Mouse (Mus musculus) stomach, postnatal 0 days (tissue): ENCODE results near the gene Cd37. TPM values are rescaled to one million over a fixed set of nuclear protein-coding genes. Genes with fewer than 3 reads are reported as not detected.

ENCODE experiments used
- ATAC-seq: fragments of 200-750 bp; cut with Nextera tagmentation; 2 replicates; pipeline ENCODE4 v1.8.0; 2017; ENCODE audit not compliant: low FRiP score, low TSS enrichment
- DNase-seq: peaks from one replicate; pipeline ENCODE4 v3.0.0-alpha.2; 2016; ENCODE audit warnings: low spot score
- H3K27ac ChIP-seq: fragments of 300-500 bp; sonication (generic); replicated peaks from 2 replicates; pipeline ENCODE4 v1.5.1; 2014; ENCODE audit warnings: mild to moderate bottlenecking, control low read depth
- H3K27me3 ChIP-seq: fragments of 300-500 bp; sonication (generic); 2 replicates; pipeline ENCODE4 v1.6.1; 2014; ENCODE audit warnings: low read length; ENCODE audit not compliant: control insufficient read depth, insufficient read depth
- H3K36me3 ChIP-seq: fragments of 300-500 bp; sonication (generic); 2 replicates; pipeline ENCODE4 v1.6.1; 2014; ENCODE audit warnings: low read length, mixed read lengths; ENCODE audit not compliant: control insufficient read depth, insufficient read depth
- H3K4me1 ChIP-seq: fragments of 300-500 bp; sonication (generic); replicated peaks from 2 replicates; pipeline ENCODE4 v1.6.1; 2014; ENCODE audit warnings: antibody characterized with exemption; ENCODE audit not compliant: control insufficient read depth, insufficient read depth
- H3K4me2 ChIP-seq: fragments of 300-500 bp; sonication (generic); replicated peaks from 2 replicates; pipeline ENCODE4 v1.6.1; 2014; ENCODE audit warnings: low read depth, mild to moderate bottlenecking, control low read depth, moderate library complexity
- H3K4me3 ChIP-seq: fragments of 300-500 bp; sonication (generic); 2 replicates; pipeline ENCODE4 v1.5.1; 2014; ENCODE audit warnings: low read depth, low read length, control low read depth
- H3K9ac ChIP-seq: fragments of 300-500 bp; sonication (generic); 2 replicates; pipeline ENCODE4 v1.6.1; 2014; ENCODE audit warnings: mild to moderate bottlenecking, low read length, control low read depth, mixed read lengths
- H3K9me3 ChIP-seq: fragments of 300-500 bp; sonication (generic); 2 replicates; pipeline ENCODE4 v1.6.1; 2016; ENCODE audit warnings: low read length; ENCODE audit not compliant: control insufficient read depth
- CTCF ChIP-seq: IDR thresholded peaks from 2 replicates; pipeline ENCODE4 v1.5.1; 2016; ENCODE audit warnings: antibody characterized with exemption, low read depth, mild to moderate bottlenecking, moderate library complexity
- EP300 ChIP-seq: optimal IDR thresholded peaks from 2 replicates; pipeline ENCODE3; 2016; ENCODE audit warnings: antibody characterized with exemption
- WGBS: fragments of 180-500 bp; shearing (Covaris S2); extraction: QIAGEN DNeasy Blood & Tissue Kit; methylation state at CpG from one replicate; pipeline ENCODE4 v1.1.7; 2014; 5-methylcytosine and 5-hydroxymethylcytosine counted together
- polyA plus RNA-seq: library from polyadenylated mRNA; unstranded; fragments of >200 nt; fragmentation: Nextera tagmentation; extraction: Ambion mirVana; gene quantifications from 2 replicates; pipeline ENCODE4 v1.2.1, GENCODE M21; 2015

Cd37 gene
- polyA plus RNA-seq, 1 experiment from 2014 or later, result 1.5 TPM

DNA sequence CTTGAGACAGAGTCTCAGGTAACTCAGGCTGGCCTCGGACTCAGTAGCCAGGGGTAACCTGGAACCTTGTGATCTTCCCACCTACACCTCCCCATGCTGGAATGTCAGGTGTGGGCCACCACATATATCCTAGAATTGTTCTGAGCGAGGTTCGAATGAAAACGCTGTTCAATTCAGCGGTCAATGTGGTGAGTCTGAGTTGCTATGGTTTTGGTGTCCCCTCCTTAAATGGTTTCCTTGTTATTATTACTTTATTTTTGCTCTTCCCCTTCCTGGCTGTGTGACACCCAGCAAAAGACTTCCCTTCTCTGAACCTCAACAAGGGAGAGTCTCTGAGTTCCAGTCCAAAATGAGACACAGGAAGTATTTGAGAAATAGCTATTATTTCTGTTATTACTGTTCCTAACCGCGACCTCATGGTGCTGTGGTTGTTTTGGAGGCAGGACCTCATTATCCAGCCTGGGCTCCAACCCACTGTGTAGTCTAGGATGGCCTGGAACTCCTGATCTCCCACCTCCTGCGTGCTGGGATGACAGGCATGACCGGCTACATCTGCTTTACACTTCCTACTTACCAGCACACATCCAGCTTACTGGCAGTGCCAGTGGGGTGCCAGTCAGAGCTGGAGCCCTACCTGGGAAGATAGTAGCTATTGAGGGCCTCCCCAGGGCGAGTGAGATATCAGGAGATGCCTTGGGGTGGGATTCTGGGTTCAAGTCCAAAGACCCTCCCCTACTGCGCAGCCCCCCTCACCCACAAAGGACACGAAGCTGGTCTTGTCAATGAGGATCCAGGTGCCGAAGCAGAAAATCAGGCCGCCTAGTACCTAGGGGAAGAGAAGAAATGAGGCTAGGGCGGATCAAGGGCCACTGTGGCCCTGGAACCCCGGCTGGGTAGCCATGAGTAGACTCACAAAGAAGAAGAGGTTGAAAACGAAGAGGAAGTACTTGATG is 892 bp downstream of the Cd37 start:
- H3K4me3 ChIP-seq, result no peak overlapping the region
- 0 out of 2 replicates have a peak, but pooled peaks cover 2% of the 10 kb centered on the region for H3K27me3 ChIP-seq
- peak; percentile 12 for DNase-seq
- no peak overlapping the region for H3K4me2 ChIP-seq
- peaks cover 14% of the 10 kb centered on the region; the same call in 1 of the 2 replicates for H3K4me1 ChIP-seq
- WGBS, result 76% methylated on average over 17 of the region's 17 CpGs
- no peak for ATAC-seq
- H3K9ac ChIP-seq, result no peak overlapping the region
- no peaks in the 10 kb centered on the region for H3K9me3 ChIP-seq
- no peak overlapping the region for H3K27ac ChIP-seq
- no peaks in the 10 kb centered on the region; the same call in 1 of the 2 replicates for H3K36me3 ChIP-seq
- TF ChIP-seq EP300 (no peak), CTCF (no peak)

- H3K27me3 ChIP-seq, result 0 out of 2 replicates have a peak, but pooled peaks cover 2% of the 10 kb centered on the region
- H3K36me3 ChIP-seq, result no peaks in the 10 kb centered on the region; the same call in 1 of the 2 replicates
- peak overlapping the region; percentile 51 for H3K4me2 ChIP-seq
- WGBS, result 42% methylated on average over 17 of the region's 17 CpGs
- no peak overlapping the region for H3K27ac ChIP-seq
- TF ChIP-seq EP300 (no peak), CTCF (no peak)
- H3K4me3 ChIP-seq, result peak overlapping the region; percentile 24; the same call in 1 of the 2 replicates
- no peak for DNase-seq
- no peak overlapping the region for H3K9ac ChIP-seq
- no peak for ATAC-seq
- no peaks in the 10 kb centered on the region for H3K9me3 ChIP-seq
- H3K4me1 ChIP-seq, result peaks cover 9% of the 10 kb centered on the region; the same call in 1 of the 2 replicates
Measured at GRCm38 (mm10) chr7:45235656-45236180, 3.2 kb downstream of the Cd37 start.

- Histone ChIP-seq H3K36me3 (no peaks in the 10 kb centered on the region; the same call in 1 of the 2 replicates), H3K9me3 (no peaks in the 10 kb centered on the region), H3K4me3 (peak overlapping the region; percentile 24; the same call in 1 of the 2 replicates), H3K4me2 (peak overlapping the region; percentile 51), H3K9ac (no peak overlapping the region), H3K4me1 (peaks cover 9% of the 10 kb centered on the region; the same call in 1 of the 2 replicates), H3K27me3 (0 out of 2 replicates have a peak, but pooled peaks cover 2% of the 10 kb centered on the region), H3K27ac (peak overlapping the region; percentile 30; the same call in 1 of the 2 replicates)
- 8% methylated on average over 21 of the region's 21 CpGs for WGBS
- TF ChIP-seq CTCF (peak; percentile 31), EP300 (no peak)
- ATAC-seq (peak; percentile 67), DNase-seq (peak; percentile 56)
Measured at GRCm38 (mm10) chr7:45234922-45235571, 3.9 kb downstream of the Cd37 start.

GRCm38 (mm10) chr7:45234333-45234841 is 4.5 kb downstream of the Cd37 start:
- peak; percentile 50; the same call in 1 of the 2 replicates for ATAC-seq
- 0 out of 2 replicates have a peak overlapping the region, but pooled peaks have one; percentile 1 for H3K9ac ChIP-seq
- peak; percentile 67 for DNase-seq
- 15% methylated on average over 29 of the region's 29 CpGs for WGBS
- H3K27ac ChIP-seq, result peak overlapping the region; percentile 30; the same call in 1 of the 2 replicates
- H3K27me3 ChIP-seq, result 0 out of 2 replicates have a peak, but pooled peaks cover 2% of the 10 kb centered on the region
- H3K4me2 ChIP-seq, result peak overlapping the region; percentile 51
- peak overlapping the region; percentile 24; the same call in 1 of the 2 replicates for H3K4me3 ChIP-seq
- peak; percentile 26; the same call in 1 of the 2 replicates for TF ChIP-seq CTCF
- TF ChIP-seq EP300, result no peak
- H3K9me3 ChIP-seq, result no peaks in the 10 kb centered on the region
- peaks cover 9% of the 10 kb centered on the region; the same call in 1 of the 2 replicates for H3K4me1 ChIP-seq
- H3K36me3 ChIP-seq, result no peaks in the 10 kb centered on the region; the same call in 1 of the 2 replicates

GRCm38 (mm10) chr7:45233580-45234332 is 5.2 kb downstream of the Cd37 start:
- DNase-seq, result no peak
- Histone ChIP-seq H3K9ac (0 out of 2 replicates have a peak overlapping the region, but pooled peaks have one; percentile 1), H3K27me3 (0 out of 2 replicates have a peak, but pooled peaks cover 2% of the 10 kb centered on the region), H3K27ac (peak overlapping the region; percentile 4; the same call in 1 of the 2 replicates), H3K9me3 (no peaks in the 10 kb centered on the region), H3K4me1 (peaks cover 9% of the 10 kb centered on the region; the same call in 1 of the 2 replicates), H3K4me2 (peak overlapping the region; percentile 51), H3K4me3 (0 out of 2 replicates have a peak overlapping the region, but pooled peaks have one; percentile 2), H3K36me3 (no peaks in the 10 kb centered on the region; the same call in 1 of the 2 replicates)
- 40% methylated on average over 20 of the region's 20 CpGs for WGBS
- ATAC-seq, result no peak
- TF ChIP-seq CTCF, result no peak
- TF ChIP-seq EP300, result no peak
